Mouse (Mus musculus) fat pad, adult 2 months (tissue): ENCODE results near the gene BC035947.
"Not testable (repeated sequence)": the region's sequence is repeated elsewhere in the genome, so short reads cannot be mapped to it uniquely, and the experiment has no call there.

Source experiments
- DNase-seq: peaks from one replicate; pipeline ENCODE4 v3.0.0-alpha.2; 2011; ENCODE audit warnings: low read depth, low spot score; ENCODE audit errors: extremely low read depth

Gene BC035947

DNA sequence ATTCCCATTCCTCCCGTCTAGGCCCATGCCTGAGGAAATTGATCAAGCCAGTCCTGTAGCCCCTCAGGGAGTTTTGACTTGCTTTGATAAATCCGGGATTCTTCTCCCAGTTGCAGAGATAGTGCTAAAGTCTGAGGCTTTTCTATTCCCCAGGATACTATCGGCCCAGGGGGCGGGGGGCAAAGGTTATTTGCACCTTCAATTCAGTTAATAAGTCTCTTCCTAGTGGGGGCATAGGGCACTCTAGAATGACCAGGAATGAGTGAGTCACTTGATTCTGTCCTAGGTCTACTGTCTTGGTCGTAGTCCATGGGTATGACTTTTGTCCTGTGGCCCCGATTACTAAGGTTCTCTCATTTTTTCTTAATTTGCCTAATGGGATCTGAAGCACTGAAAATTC lies 9.4 kb downstream of the BC035947 start:
- DNase-seq, result no peak

GRCm38 (mm10) chr1:78501856-78502255 lies 10.1 kb downstream of the BC035947 start:
- DNase-seq, result not testable (repeated sequence)

DNA sequence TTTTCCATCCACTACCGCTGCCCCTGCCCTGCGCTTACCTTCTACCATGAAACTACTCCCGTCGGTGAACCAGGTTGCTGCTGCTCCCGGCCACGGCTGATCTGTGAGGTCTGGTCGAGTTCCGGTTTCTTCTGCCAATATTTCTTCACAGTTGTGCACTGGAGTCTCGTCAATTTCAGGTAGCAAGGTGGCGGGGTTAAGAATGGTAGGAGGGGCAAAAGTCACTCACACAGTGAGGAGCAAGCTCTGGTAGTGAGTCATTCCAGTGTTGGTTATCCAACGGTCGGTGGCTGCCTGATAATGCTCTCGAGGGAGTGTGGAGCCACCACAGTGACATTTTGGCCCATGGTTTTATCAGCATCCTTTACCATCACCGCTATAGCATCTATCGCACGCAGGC lies 10.9 kb downstream of the BC035947 start:
- DNase-seq, result no peak

DNA sequence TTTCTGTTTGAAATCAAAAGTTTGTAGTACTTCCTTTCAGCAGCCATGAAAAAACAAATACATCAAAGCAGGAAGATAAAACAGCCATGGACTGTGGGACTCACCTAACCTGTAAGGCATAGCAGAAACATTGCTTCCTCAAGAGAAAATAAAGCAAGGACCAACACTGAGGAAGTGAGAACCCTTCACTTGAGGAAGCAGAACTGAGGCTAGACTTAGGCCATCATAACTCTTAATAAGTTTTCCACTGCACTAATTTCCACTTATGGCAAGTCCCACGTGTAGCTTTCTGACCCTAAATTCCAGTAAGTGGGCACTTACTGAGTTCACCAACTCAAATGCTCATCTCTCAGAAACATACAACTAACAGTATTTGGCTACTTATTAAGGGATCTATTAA lies 21.8 kb downstream of the BC035947 start:
- no peak for DNase-seq

DNA sequence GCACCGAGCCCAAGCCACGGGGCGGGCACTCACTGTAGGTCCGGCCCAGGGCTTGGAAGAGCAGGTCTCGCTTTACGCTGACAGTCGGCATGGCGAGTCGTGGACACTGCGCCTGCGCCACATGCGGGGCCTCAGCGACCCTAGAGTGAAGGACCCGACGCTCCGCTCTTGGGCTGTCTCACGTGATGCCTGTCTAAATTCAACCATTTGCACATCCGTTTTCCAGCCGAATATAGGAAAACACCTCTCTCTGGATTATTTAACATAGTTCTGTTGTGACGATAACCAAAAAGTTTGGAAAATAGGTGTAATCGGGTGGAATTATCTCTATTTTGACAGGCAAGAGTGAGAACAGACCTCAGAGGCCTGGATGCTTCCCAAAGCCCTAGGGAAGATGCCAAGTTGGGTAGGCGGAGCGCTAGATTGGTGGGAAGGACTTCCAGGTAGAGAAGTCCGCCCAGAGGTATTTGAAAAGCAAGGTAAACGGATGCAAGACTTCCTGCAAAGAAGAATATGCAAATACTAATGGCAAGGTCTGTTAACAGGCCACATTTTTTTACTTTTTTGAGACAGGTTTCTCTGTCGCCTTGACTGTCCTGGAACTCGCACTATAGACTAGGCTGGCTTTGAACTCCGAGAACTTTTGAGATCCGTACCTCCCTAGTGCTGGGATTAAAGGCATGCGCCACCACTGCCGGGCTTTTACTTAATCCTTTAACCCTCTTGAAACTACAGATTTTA lies 23.0 kb downstream of the BC035947 start, which contains the start of gene Farsb:
TSS of gene Farsb (minus strand) at position 146 of the 741 bp plus-strand sequence.
- DNase-seq, result peak; percentile 74

GRCm38 (mm10) chr1:78488427-78488751 lies 23.6 kb downstream of the BC035947 start:
- DNase-seq, result no peak

DNA sequence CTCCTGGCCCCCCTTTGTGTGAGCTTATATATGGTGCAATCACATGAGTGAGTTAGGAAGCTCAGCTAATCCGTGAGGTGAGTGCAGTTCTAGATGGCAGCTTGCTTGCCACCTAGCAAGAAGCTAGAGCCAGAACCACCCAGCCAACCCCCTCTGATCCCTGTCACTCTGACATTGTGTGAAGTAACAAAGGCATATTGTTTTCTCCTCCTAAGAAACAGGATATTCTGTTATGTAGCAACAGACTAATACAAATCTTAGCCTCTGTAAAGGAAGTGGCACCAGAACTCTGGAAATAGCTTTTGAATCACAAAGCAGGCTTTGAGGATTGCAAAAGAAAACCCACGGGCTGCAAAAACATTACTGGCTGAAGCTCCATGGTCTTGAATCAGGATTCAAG lies 27.6 kb downstream of the BC035947 start:
- DNase-seq, result peak; percentile 79

DNA sequence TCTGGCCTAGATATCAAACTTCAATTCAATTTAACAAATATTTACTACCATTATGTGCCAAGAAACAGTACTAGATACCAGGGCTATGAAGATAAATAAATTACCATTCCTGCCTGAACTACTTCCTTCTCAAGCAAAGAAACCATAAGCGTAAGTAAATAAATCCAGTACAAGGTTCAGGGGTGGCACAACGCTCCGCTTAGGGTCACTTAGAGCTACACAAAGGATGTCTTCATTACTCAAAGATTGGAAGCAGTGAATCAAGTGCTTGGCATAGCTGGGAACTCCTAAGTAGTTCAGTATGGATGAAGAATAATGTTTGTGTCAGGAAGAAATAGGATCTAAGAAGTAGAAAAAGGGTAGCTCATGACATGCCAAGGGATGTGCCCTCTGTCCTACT lies 28.5 kb downstream of the BC035947 start:
- no peak for DNase-seq

- no peak for DNase-seq
Observed at GRCm38 (mm10) chr1:78472441-78472840, 39.5 kb downstream of the BC035947 start.

GRCm38 (mm10) chr1:78454659-78455058 lies 57.3 kb downstream of the BC035947 start:
- DNase-seq, result no peak

- DNase-seq, result no peak
Observed at GRCm38 (mm10) chr1:78453886-78454285, 58.1 kb downstream of the BC035947 start.

DNA sequence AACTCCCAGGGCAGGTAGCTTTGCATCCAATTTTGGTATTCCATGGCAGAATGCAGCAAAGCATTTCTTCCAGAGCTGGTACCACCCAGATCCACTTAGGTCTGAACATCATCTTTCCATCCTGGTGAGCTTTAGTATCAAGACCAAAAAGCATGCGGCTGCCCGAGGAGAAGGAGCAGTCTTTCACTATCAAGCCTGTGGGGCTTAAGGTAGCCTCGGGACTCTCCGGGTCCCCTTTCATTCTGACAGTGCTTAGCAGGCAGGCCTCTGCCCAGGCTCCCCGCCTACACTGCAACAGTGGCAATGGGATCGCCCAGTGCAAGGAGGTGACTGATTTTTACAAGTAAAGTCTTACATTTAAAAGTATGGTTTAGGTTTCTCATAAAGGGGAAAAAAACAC lies 59.4 kb downstream of the BC035947 start:
- no peak for DNase-seq

- DNase-seq, result no peak
Observed at GRCm38 (mm10) chr1:78451070-78451854, 60.7 kb downstream of the BC035947 start.

- DNase-seq, result no peak
Observed at GRCm38 (mm10) chr1:78448091-78448490, 63.9 kb downstream of the BC035947 start.
